Mouse (Mus musculus): ENCODE measurements around the gene Mog. TPM values are rescaled to one million over a fixed set of nuclear protein-coding genes. Genes with fewer than 3 reads are reported as not detected.

Gene Mog
- polyA plus RNA-seq (2016; fragmentation: Nextera tagmentation; extraction: Ambion mirVana) = 0.18 and 0.31 TPM in 2 replicates

- no peaks in the 10 kb centered on the region for H3K27me3 ChIP-seq (replicated peaks; ENCODE audit: low read depth, poor library complexity, severe bottlenecking)
- 70% methylated on average over 9 of the region's 9 CpGs for WGBS
Measured at GRCm38 (mm10) chr17:37022628-37023576, at the start of gene Mog. Gene Mog (minus strand): TSS chr17:37023398.

GRCm38 (mm10) chr17:37072730-37073276 is 49.6 kb upstream of the Mog start:
- 65% methylated on average over 11 of the region's 11 CpGs for WGBS

More at GRCm38 (mm10) chr17:37022628-37023576, at the start of gene Mog:
- no peaks in the 10 kb centered on the region for H3K36me3 ChIP-seq (replicated peaks)
- no peak within 1 kb of the TSS for H3K4me3 ChIP-seq
- H3K9me3 ChIP-seq = no peaks in the 10 kb centered on the region
- H3K4me1 ChIP-seq = peaks cover 7% of the 10 kb centered on the region; the same call in 1 of the 2 replicates
- no peak within 1 kb of the TSS for H3K27ac ChIP-seq (replicated peaks)
- DNase-seq (ENCODE audit: low spot score) = no peak

GRCm38 (mm10) chr17:37072080-37072729 is 49.0 kb upstream of the Mog start:
- H3K27ac ChIP-seq (replicated peaks) = no peak overlapping the region
- H3K9me3 ChIP-seq = no peaks in the 10 kb centered on the region
- no peaks in the 10 kb centered on the region for H3K4me1 ChIP-seq
- no peak for DNase-seq (ENCODE audit: low spot score)
- 79% methylated on average over 12 of the region's 12 CpGs for WGBS
- H3K4me3 ChIP-seq = no peak overlapping the region
- peaks cover 97% of the 10 kb centered on the region for H3K36me3 ChIP-seq (replicated peaks)
- H3K27me3 ChIP-seq (replicated peaks; ENCODE audit: low read depth, poor library complexity, severe bottlenecking) = no peaks in the 10 kb centered on the region

More at GRCm38 (mm10) chr17:37072730-37073276, 49.6 kb upstream of the Mog start:
- peaks cover under 1% of the 10 kb centered on the region for H3K4me1 ChIP-seq
- no peaks in the 10 kb centered on the region for H3K9me3 ChIP-seq
- no peak overlapping the region for H3K27ac ChIP-seq (replicated peaks)
- H3K36me3 ChIP-seq (replicated peaks) = peaks cover 94% of the 10 kb centered on the region
- no peak overlapping the region for H3K4me3 ChIP-seq
- H3K27me3 ChIP-seq (replicated peaks; ENCODE audit: low read depth, poor library complexity, severe bottlenecking) = no peaks in the 10 kb centered on the region
- DNase-seq (ENCODE audit: low spot score) = no peak

- Histone ChIP-seq H3K27me3 (replicated peaks; ENCODE audit: low read depth, poor library complexity, severe bottlenecking) (no peaks in the 10 kb centered on the region), H3K36me3 (replicated peaks) (peaks cover 98% of the 10 kb centered on the region), H3K4me3 (no peak overlapping the region), H3K27ac (replicated peaks) (no peak overlapping the region), H3K4me1 (no peaks in the 10 kb centered on the region), H3K9me3 (no peaks in the 10 kb centered on the region)
- DNase-seq (ENCODE audit: low spot score) = no peak
- WGBS = 91% methylated on average over 8 of the region's 8 CpGs
Measured at GRCm38 (mm10) chr17:37070121-37070520, 46.9 kb upstream of the Mog start.

- Histone ChIP-seq H3K4me3 (no peak overlapping the region), H3K27me3 (replicated peaks; ENCODE audit: low read depth, poor library complexity, severe bottlenecking) (no peaks in the 10 kb centered on the region), H3K27ac (replicated peaks) (no peak overlapping the region), H3K4me1 (no peaks in the 10 kb centered on the region), H3K36me3 (replicated peaks) (peaks cover 98% of the 10 kb centered on the region), H3K9me3 (no peaks in the 10 kb centered on the region)
- no peak for DNase-seq (ENCODE audit: low spot score)
- 85% methylated on average over 1 of the region's 1 CpGs for WGBS
Measured at GRCm38 (mm10) chr17:37067861-37068260, 44.7 kb upstream of the Mog start.

GRCm38 (mm10) chr17:37065993-37066392 is 42.8 kb upstream of the Mog start:
- peaks cover 100% of the 10 kb centered on the region for H3K36me3 ChIP-seq (replicated peaks)
- no peak overlapping the region for H3K27ac ChIP-seq (replicated peaks)
- H3K4me3 ChIP-seq = no peak overlapping the region
- H3K4me1 ChIP-seq = no peaks in the 10 kb centered on the region
- WGBS = 99% methylated on average over 2 of the region's 2 CpGs
- no peaks in the 10 kb centered on the region for H3K27me3 ChIP-seq (replicated peaks; ENCODE audit: low read depth, poor library complexity, severe bottlenecking)
- no peak for DNase-seq (ENCODE audit: low spot score)
- H3K9me3 ChIP-seq = no peaks in the 10 kb centered on the region

GRCm38 (mm10) chr17:37063686-37064495 is 40.7 kb upstream of the Mog start:
- no peak overlapping the region for H3K27ac ChIP-seq (replicated peaks)
- H3K36me3 ChIP-seq (replicated peaks) = peaks cover 100% of the 10 kb centered on the region
- DNase-seq (ENCODE audit: low spot score) = no peak
- H3K27me3 ChIP-seq (replicated peaks; ENCODE audit: low read depth, poor library complexity, severe bottlenecking) = no peaks in the 10 kb centered on the region
- H3K4me1 ChIP-seq = no peaks in the 10 kb centered on the region
- H3K9me3 ChIP-seq = no peaks in the 10 kb centered on the region
- no peak overlapping the region for H3K4me3 ChIP-seq
- 72% methylated on average over 11 of the region's 11 CpGs for WGBS

GRCm38 (mm10) chr17:37063063-37063462 is 39.9 kb upstream of the Mog start:
- H3K27ac ChIP-seq (replicated peaks) = no peak overlapping the region
- peaks cover 100% of the 10 kb centered on the region for H3K36me3 ChIP-seq (replicated peaks)
- 66% methylated on average over 10 of the region's 10 CpGs for WGBS
- no peaks in the 10 kb centered on the region for H3K27me3 ChIP-seq (replicated peaks; ENCODE audit: low read depth, poor library complexity, severe bottlenecking)
- no peaks in the 10 kb centered on the region for H3K4me1 ChIP-seq
- no peaks in the 10 kb centered on the region for H3K9me3 ChIP-seq
- DNase-seq (ENCODE audit: low spot score) = no peak
- no peak overlapping the region for H3K4me3 ChIP-seq

- Histone ChIP-seq H3K9me3 (no peaks in the 10 kb centered on the region), H3K27ac (replicated peaks) (no peak overlapping the region), H3K4me1 (no peaks in the 10 kb centered on the region), H3K36me3 (replicated peaks) (peaks cover 99% of the 10 kb centered on the region), H3K27me3 (replicated peaks; ENCODE audit: low read depth, poor library complexity, severe bottlenecking) (no peaks in the 10 kb centered on the region), H3K4me3 (no peak overlapping the region)
- WGBS = 92% methylated on average over 10 of the region's 10 CpGs
- DNase-seq (ENCODE audit: low spot score) = no peak
Measured at GRCm38 (mm10) chr17:37062101-37062641, 39.0 kb upstream of the Mog start.

- peaks cover 99% of the 10 kb centered on the region for H3K36me3 ChIP-seq (replicated peaks)
- no peak for DNase-seq (ENCODE audit: low spot score)
- WGBS = 85% methylated on average over 3 of the region's 3 CpGs
- H3K4me3 ChIP-seq = no peak overlapping the region
- H3K27ac ChIP-seq (replicated peaks) = no peak overlapping the region
- H3K27me3 ChIP-seq (replicated peaks; ENCODE audit: low read depth, poor library complexity, severe bottlenecking) = no peaks in the 10 kb centered on the region
- H3K4me1 ChIP-seq = no peaks in the 10 kb centered on the region
- no peaks in the 10 kb centered on the region for H3K9me3 ChIP-seq
Measured at GRCm38 (mm10) chr17:37061435-37061834, 38.2 kb upstream of the Mog start.

- DNase-seq (ENCODE audit: low spot score) = no peak
- H3K27me3 ChIP-seq (replicated peaks; ENCODE audit: low read depth, poor library complexity, severe bottlenecking) = no peaks in the 10 kb centered on the region
- H3K27ac ChIP-seq (replicated peaks) = no peak overlapping the region
- H3K9me3 ChIP-seq = no peaks in the 10 kb centered on the region
- H3K36me3 ChIP-seq (replicated peaks) = peaks cover 92% of the 10 kb centered on the region
- no peaks in the 10 kb centered on the region for H3K4me1 ChIP-seq
- WGBS = 89% methylated on average over 6 of the region's 6 CpGs
- H3K4me3 ChIP-seq = no peak overlapping the region
Measured at GRCm38 (mm10) chr17:37056957-37057356, 33.8 kb upstream of the Mog start.

GRCm38 (mm10) chr17:37051745-37052144 is 28.5 kb upstream of the Mog start:
- Histone ChIP-seq H3K36me3 (replicated peaks) (peaks cover 41% of the 10 kb centered on the region), H3K4me3 (no peak overlapping the region), H3K27me3 (replicated peaks; ENCODE audit: low read depth, poor library complexity, severe bottlenecking) (peaks cover 33% of the 10 kb centered on the region), H3K4me1 (peaks cover 44% of the 10 kb centered on the region), H3K27ac (replicated peaks) (no peak overlapping the region), H3K9me3 (no peaks in the 10 kb centered on the region)
- no peak for DNase-seq (ENCODE audit: low spot score)
- WGBS = 51% methylated on average over 4 of the region's 4 CpGs
